Mouse (Mus musculus): ENCODE results near the gene Pafah1b3. TPM values are rescaled to one million over a fixed set of nuclear protein-coding genes. Genes with fewer than 3 reads are reported as not detected.
A peak's percentile ranks its signal among the peaks of the same experiment; 100 is the strongest.

Pafah1b3 gene
- polyA plus RNA-seq, 1 experiment from 2014 or later = 199 TPM

- 5% methylated on average over 6 of the region's 6 CpGs for WGBS
- Histone ChIP-seq H3K4me1 (ENCODE audit: control insufficient read depth, insufficient read depth, low read length) (peaks cover 52% of the 10 kb centered on the region), H3K27ac (ENCODE audit: low read depth, low read length) (peak overlapping the region; percentile 98), H3K4me3 (ENCODE audit: low read length) (peak overlapping the region; percentile 74), H3K27me3 (ENCODE audit: control insufficient read depth, insufficient read depth, low read length) (no peaks in the 10 kb centered on the region), H3K9me3 (ENCODE audit: control insufficient read depth, low read length) (no peaks in the 10 kb centered on the region), H3K36me3 (ENCODE audit: control insufficient read depth, insufficient read depth, low read length) (peaks cover 5% of the 10 kb centered on the region), H3K4me2 (replicated peaks; ENCODE audit: low read depth, low read length) (peak overlapping the region; percentile 93), H3K9ac (ENCODE audit: low read depth, low read length) (peak overlapping the region; percentile 77)
- ATAC-seq (ENCODE audit: low FRiP score, low TSS enrichment) = peak; percentile 1; the same call in 1 of the 2 replicates
These were observed 17.7 kb downstream of the Pafah1b3 start for GRCm38 (mm10) chr7:25279861-25280791.

- Histone ChIP-seq H3K36me3 (ENCODE audit: control insufficient read depth, insufficient read depth, low read length) (no peaks in the 10 kb centered on the region), H3K4me3 (ENCODE audit: low read length) (peak overlapping the region; percentile 74), H3K27ac (ENCODE audit: low read depth, low read length) (peak overlapping the region; percentile 98), H3K4me1 (ENCODE audit: control insufficient read depth, insufficient read depth, low read length) (peaks cover 50% of the 10 kb centered on the region), H3K9ac (ENCODE audit: low read depth, low read length) (peak overlapping the region; percentile 77), H3K27me3 (ENCODE audit: control insufficient read depth, insufficient read depth, low read length) (no peaks in the 10 kb centered on the region), H3K9me3 (ENCODE audit: control insufficient read depth, low read length) (no peaks in the 10 kb centered on the region), H3K4me2 (replicated peaks; ENCODE audit: low read depth, low read length) (peak overlapping the region; percentile 93)
- WGBS = 1% methylated on average over 48 of the region's 49 CpGs
- ATAC-seq (ENCODE audit: low FRiP score, low TSS enrichment) = peak; percentile 56
These were observed 18.5 kb downstream of the Pafah1b3 start for GRCm38 (mm10) chr7:25279076-25279860.

- Histone ChIP-seq H3K4me1 (ENCODE audit: control insufficient read depth, insufficient read depth, low read length) (peaks cover 42% of the 10 kb centered on the region), H3K36me3 (ENCODE audit: control insufficient read depth, insufficient read depth, low read length) (peaks cover 2% of the 10 kb centered on the region), H3K9ac (ENCODE audit: low read depth, low read length) (peak overlapping the region; percentile 77), H3K9me3 (ENCODE audit: control insufficient read depth, low read length) (no peaks in the 10 kb centered on the region), H3K4me2 (replicated peaks; ENCODE audit: low read depth, low read length) (peak overlapping the region; percentile 93), H3K27ac (ENCODE audit: low read depth, low read length) (peak overlapping the region; percentile 98), H3K4me3 (ENCODE audit: low read length) (peak overlapping the region; percentile 74), H3K27me3 (ENCODE audit: control insufficient read depth, insufficient read depth, low read length) (no peaks in the 10 kb centered on the region)
- under 1% methylated on average over 57 of the region's 60 CpGs for WGBS
- peak; percentile 60 for ATAC-seq (ENCODE audit: low FRiP score, low TSS enrichment)
These were observed 19.3 kb downstream of the Pafah1b3 start for GRCm38 (mm10) chr7:25278341-25279075.

GRCm38 (mm10) chr7:25277998-25278340 is 19.8 kb downstream of the Pafah1b3 start:
- no peak for ATAC-seq (ENCODE audit: low FRiP score, low TSS enrichment)
- Histone ChIP-seq H3K36me3 (ENCODE audit: control insufficient read depth, insufficient read depth, low read length) (peaks cover 8% of the 10 kb centered on the region), H3K4me2 (replicated peaks; ENCODE audit: low read depth, low read length) (peak overlapping the region; percentile 93), H3K27ac (ENCODE audit: low read depth, low read length) (peak overlapping the region; percentile 98), H3K27me3 (ENCODE audit: control insufficient read depth, insufficient read depth, low read length) (no peaks in the 10 kb centered on the region), H3K4me1 (ENCODE audit: control insufficient read depth, insufficient read depth, low read length) (peaks cover 38% of the 10 kb centered on the region), H3K4me3 (ENCODE audit: low read length) (peak overlapping the region; percentile 74), H3K9ac (ENCODE audit: low read depth, low read length) (peak overlapping the region; percentile 77; the same call in 1 of the 2 replicates), H3K9me3 (ENCODE audit: control insufficient read depth, low read length) (no peaks in the 10 kb centered on the region)
- WGBS = 14% methylated on average over 4 of the region's 4 CpGs

- Histone ChIP-seq H3K4me1 (ENCODE audit: control insufficient read depth, insufficient read depth, low read length) (peaks cover 38% of the 10 kb centered on the region), H3K4me3 (ENCODE audit: low read length) (no peak overlapping the region; the same call in 1 of the 2 replicates), H3K9ac (ENCODE audit: low read depth, low read length) (peak overlapping the region; percentile 77; the same call in 1 of the 2 replicates), H3K9me3 (ENCODE audit: control insufficient read depth, low read length) (no peaks in the 10 kb centered on the region), H3K36me3 (ENCODE audit: control insufficient read depth, insufficient read depth, low read length) (peaks cover 13% of the 10 kb centered on the region), H3K4me2 (replicated peaks; ENCODE audit: low read depth, low read length) (peak overlapping the region; percentile 93), H3K27me3 (ENCODE audit: control insufficient read depth, insufficient read depth, low read length) (no peaks in the 10 kb centered on the region), H3K27ac (ENCODE audit: low read depth, low read length) (peak overlapping the region; percentile 98; the same call in 1 of the 2 replicates)
- 89% methylated on average over 4 of the region's 4 CpGs for WGBS
- ATAC-seq (ENCODE audit: low FRiP score, low TSS enrichment) = no peak
These were observed 20.4 kb downstream of the Pafah1b3 start for GRCm38 (mm10) chr7:25277405-25277804.

- no peaks in the 10 kb centered on the region for H3K27me3 ChIP-seq (ENCODE audit: control insufficient read depth, insufficient read depth, low read length)
- H3K27ac ChIP-seq (ENCODE audit: low read depth, low read length) = no peak overlapping the region
- no peak overlapping the region for H3K4me2 ChIP-seq (replicated peaks; ENCODE audit: low read depth, low read length)
- peaks cover 29% of the 10 kb centered on the region for H3K36me3 ChIP-seq (ENCODE audit: control insufficient read depth, insufficient read depth, low read length)
- H3K4me3 ChIP-seq (ENCODE audit: low read length) = no peak overlapping the region
- WGBS = 50% methylated on average over 9 of the region's 9 CpGs
- H3K4me1 ChIP-seq (ENCODE audit: control insufficient read depth, insufficient read depth, low read length) = peaks cover 30% of the 10 kb centered on the region
- H3K9me3 ChIP-seq (ENCODE audit: control insufficient read depth, low read length) = no peaks in the 10 kb centered on the region
- H3K9ac ChIP-seq (ENCODE audit: low read depth, low read length) = no peak overlapping the region
- ATAC-seq (ENCODE audit: low FRiP score, low TSS enrichment) = no peak
These were observed 22.1 kb downstream of the Pafah1b3 start for GRCm38 (mm10) chr7:25275555-25276298.

GRCm38 (mm10) chr7:25274996-25275395 is 22.8 kb downstream of the Pafah1b3 start:
- Histone ChIP-seq H3K36me3 (ENCODE audit: control insufficient read depth, insufficient read depth, low read length) (peaks cover 29% of the 10 kb centered on the region), H3K27me3 (ENCODE audit: control insufficient read depth, insufficient read depth, low read length) (no peaks in the 10 kb centered on the region), H3K4me1 (ENCODE audit: control insufficient read depth, insufficient read depth, low read length) (peaks cover 30% of the 10 kb centered on the region), H3K9me3 (ENCODE audit: control insufficient read depth, low read length) (no peaks in the 10 kb centered on the region), H3K4me2 (replicated peaks; ENCODE audit: low read depth, low read length) (no peak overlapping the region), H3K9ac (ENCODE audit: low read depth, low read length) (no peak overlapping the region), H3K27ac (ENCODE audit: low read depth, low read length) (no peak overlapping the region), H3K4me3 (ENCODE audit: low read length) (no peak overlapping the region)
- WGBS = 74% methylated on average over 3 of the region's 3 CpGs
- no peak for ATAC-seq (ENCODE audit: low FRiP score, low TSS enrichment)

- no peak overlapping the region for H3K9ac ChIP-seq (ENCODE audit: low read depth, low read length)
These were observed 23.2 kb downstream of the Pafah1b3 start for GRCm38 (mm10) chr7:25274571-25274970.

More at GRCm38 (mm10) chr7:25274571-25274970, 23.2 kb downstream of the Pafah1b3 start:
- Histone ChIP-seq H3K4me3 (ENCODE audit: low read length) (no peak overlapping the region), H3K9me3 (ENCODE audit: control insufficient read depth, low read length) (no peaks in the 10 kb centered on the region), H3K4me2 (replicated peaks; ENCODE audit: low read depth, low read length) (no peak overlapping the region), H3K36me3 (ENCODE audit: control insufficient read depth, insufficient read depth, low read length) (peaks cover 29% of the 10 kb centered on the region), H3K27ac (ENCODE audit: low read depth, low read length) (no peak overlapping the region), H3K4me1 (ENCODE audit: control insufficient read depth, insufficient read depth, low read length) (peaks cover 30% of the 10 kb centered on the region), H3K27me3 (ENCODE audit: control insufficient read depth, insufficient read depth, low read length) (no peaks in the 10 kb centered on the region)
- whole genome bisulfite sequencing = 50% methylated on average over 5 of the region's 5 CpGs
- no peak for ATAC-seq (ENCODE audit: low FRiP score, low TSS enrichment)

Measured in kidney, embryonic 14.5 days (tissue).